Mouse (Mus musculus) adrenal gland, postnatal 25 days (tissue): ENCODE measurements around the gene Hrk. TPM values are rescaled to one million over a fixed set of nuclear protein-coding genes. Genes with fewer than 3 reads are reported as not detected.
A peak's percentile ranks its signal among the peaks of the same experiment; 100 is the strongest.

Experiments used
- DNase-seq: peaks from one replicate; pipeline ENCODE4 v3.0.0; 2021; ENCODE audit warnings: mixed read lengths
- long read RNA-seq: library from polyadenylated mRNA; stranded (forward); transcript quantifications from one replicate; pipeline ENCODE4 v2.0.0, GENCODE M21; 2021
- total RNA-seq: library from RNA; stranded (reverse); gene quantifications from 2 replicates; pipeline ENCODE4 v1.2.3, GENCODE M21; 2021

The Hrk gene
- 0.09 TPM in 1 of 2 replicates, not detected in the other for total RNA-seq
- long read RNA-seq = 0 reads

DNA sequence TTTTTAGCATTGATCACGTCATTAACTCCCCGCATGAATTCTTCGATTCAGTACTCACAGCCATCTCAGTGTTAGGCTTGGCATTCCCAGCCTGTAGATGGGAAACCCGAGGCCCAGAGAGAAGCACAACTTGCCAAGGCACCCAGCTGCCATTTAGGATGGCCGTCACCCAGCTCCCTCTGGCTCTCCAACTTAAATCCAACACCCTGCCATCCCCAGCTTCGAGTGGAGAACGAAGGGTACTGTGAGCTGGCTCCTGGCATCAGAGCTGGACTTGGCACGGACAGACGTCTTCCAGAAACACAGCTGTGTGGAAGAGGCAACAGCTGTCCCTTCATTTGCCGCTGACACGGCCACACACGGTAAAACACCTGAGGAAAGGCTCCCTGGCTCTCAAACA is at the start of gene Hrk:
TSS of gene Hrk (plus strand) at position 68 of the 400 bp plus-strand sequence.
- DNase-seq = no peak

DNA sequence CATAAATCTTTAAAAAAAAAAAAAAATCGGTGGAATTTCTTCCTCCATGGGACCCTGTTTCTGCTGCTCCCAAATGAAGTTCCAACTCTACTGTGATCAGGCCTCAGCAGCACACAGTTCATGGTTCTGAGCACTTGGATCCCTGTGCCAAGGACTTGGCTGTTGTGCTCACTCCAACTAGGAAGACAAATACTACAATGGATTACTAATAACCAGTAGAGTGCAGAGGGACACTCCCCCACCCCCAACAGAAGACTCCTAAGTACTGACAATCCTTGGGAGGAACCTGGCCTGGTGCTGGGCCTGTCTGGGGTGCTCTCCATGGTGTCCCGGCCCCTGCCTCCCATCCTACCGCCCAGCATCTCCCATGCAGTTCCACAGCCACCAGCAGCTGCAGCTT is 46.1 kb upstream of the Hrk start:
- DNase-seq = no peak

DNA sequence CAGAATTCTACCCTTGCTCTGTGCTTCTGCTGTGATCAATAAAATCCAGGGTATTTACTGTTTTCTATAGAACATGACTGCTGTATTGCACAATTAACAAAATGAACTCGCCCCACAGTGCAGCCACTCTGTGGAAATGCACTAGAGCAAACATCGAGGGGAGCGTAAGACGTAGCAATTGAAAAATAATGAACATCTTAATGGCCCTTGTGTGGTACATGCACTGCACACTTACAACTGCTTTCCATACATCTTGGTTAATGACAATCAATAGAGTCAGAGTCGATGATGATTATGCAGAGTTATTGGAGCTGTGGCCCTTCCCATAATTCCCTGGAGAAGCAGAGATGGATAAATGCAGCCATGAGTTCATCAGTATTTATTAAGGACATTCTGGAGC is 45.5 kb upstream of the Hrk start:
- no peak for DNase-seq

DNA sequence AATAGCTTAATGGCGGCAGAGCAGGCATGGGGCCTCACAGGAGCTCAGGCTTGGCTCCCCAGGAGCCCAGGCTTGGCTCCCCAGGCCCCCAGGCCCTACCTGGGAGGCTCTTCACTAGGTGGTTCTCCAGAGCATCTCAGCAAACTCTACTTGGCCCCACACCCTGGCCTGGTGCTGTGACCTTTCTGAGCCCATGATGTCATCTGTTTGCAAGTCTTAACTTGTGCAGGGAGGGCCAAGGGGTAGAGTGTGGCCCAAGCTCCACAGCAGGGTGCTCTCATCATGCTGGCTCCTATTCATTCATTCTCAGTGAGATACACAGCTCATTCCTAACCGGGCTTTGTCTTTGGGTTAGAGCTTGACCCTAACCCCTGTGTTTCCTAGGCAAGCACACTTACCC is 43.8 kb upstream of the Hrk start:
- DNase-seq = no peak

- DNase-seq = no peak
Measured at GRCm38 (mm10) chr5:118121928-118122327, 42.5 kb upstream of the Hrk start.

DNA sequence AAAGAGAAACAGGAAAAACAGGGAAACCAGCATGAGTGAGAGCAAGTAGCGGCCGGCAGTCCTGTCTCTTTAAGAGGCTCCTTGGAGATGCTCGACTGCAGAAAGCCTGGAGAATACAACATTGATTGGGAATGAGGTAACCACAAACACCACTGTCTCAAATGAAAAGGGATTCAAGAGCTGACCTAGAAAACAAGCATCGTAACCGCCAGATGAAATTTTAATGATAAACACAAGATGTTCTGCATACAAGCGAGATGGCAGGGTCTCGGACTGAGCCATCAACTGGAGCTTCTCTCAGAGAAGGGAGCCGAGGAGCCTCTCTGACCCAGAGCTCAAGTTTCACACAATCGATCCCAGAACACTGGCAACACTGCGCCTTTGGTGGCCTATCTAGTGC is 41.4 kb upstream of the Hrk start:
- no peak for DNase-seq

GRCm38 (mm10) chr5:118126671-118127070 is 37.8 kb upstream of the Hrk start:
- no peak for DNase-seq

- no peak for DNase-seq
Measured at GRCm38 (mm10) chr5:118128208-118128607, 36.2 kb upstream of the Hrk start.

- DNase-seq = no peak
Measured at GRCm38 (mm10) chr5:118128651-118129050, 35.8 kb upstream of the Hrk start.

DNA sequence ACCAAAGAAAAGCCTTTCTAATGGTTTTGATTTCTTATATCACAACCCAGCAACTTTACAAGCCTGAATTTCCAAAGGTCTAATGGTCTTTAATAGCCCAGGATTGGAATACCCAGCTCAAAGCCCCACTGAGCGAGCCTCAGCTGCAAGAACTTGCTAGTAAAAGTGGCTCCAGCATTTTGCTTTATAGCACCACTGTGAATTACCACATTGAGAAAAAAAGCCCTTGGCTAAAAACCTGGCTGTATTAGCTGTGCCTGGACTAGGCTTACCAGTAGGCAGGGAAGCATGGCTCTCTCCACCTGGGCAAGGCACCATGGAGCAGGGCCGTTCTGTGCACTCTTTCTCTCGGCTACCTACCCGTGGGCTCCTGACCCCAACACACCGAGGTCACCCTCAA is 28.1 kb upstream of the Hrk start:
- no peak for DNase-seq

DNA sequence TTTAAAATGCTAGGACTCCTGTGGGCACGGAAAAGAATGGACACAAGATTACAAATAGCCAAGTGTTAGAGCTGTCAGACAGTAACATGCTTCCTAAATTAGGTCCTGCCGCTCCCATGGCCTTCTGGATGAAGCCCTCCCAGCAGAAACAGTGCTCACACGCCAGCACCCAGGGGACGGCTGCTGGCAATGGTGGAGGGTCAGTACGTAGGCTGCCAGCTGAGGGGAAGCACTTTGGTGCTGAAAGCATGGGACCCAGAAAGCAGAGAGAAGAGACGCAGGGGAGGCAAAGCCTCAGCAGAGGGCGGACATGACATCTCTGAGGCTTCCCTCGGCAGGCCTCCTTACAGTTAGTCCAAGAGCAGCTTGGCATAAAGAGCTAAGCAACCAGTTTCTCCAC is 24.8 kb upstream of the Hrk start:
- no peak for DNase-seq

DNA sequence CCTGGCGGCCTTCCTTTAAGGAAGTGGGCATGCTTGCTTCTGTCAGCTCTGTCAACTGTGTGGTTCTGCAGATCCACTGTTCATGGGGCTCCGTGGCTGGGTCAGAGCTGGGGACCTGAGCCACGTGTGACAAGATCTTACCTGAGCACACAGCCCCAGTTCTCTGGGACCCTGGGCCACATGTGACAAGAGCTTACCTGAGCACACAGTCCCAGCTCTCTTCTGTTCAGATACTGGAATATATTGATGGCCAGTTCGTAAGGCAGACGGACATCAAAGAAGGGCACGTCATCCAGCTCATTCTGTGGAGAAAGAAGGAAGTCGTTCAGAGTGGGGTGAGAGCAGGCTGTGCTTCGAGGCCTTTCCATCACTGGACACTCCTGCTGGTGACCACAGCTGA is 22.0 kb upstream of the Hrk start:
- DNase-seq = no peak

DNA sequence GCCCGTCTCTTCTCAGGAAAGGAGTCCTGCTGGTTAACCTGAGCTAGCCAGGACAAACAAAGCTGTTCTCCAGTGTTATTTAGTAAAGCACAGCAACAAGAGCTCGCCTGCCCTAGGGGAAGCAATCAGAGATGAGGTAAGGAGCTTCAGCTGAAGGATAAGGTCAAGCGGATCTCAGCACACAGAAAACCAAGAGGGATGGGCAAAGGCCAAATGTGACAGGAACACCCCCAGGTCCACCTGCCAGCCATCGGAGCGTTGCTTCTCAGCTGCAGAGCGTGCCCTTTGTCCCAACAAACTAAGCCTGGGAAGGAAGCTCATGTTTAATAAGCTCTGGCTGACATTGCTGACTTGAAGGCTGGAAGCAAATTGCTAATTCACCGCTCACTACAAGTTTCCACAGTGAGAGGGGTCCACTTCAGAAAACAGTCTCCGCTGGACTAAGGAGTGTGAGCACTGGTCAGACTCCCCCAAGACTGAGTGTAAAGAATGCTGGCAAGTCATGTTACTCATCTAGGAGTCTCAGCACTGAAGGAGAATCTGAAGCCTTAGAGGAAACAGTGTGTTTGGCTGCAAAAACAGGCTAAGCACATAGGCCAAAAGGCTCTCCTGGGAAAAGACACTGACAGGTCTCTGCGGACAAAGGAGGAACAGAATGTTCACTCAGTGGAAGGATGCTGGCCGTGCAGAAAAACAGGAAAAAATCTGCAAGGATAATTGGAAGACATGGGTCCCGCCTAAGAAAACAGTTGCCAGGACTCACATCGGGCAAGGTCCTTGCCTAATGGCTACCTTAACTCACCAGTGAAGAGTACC is 21.0 kb upstream of the Hrk start:
- no peak for DNase-seq

- DNase-seq = no peak
Measured at GRCm38 (mm10) chr5:118144327-118144726, 20.1 kb upstream of the Hrk start.

DNA sequence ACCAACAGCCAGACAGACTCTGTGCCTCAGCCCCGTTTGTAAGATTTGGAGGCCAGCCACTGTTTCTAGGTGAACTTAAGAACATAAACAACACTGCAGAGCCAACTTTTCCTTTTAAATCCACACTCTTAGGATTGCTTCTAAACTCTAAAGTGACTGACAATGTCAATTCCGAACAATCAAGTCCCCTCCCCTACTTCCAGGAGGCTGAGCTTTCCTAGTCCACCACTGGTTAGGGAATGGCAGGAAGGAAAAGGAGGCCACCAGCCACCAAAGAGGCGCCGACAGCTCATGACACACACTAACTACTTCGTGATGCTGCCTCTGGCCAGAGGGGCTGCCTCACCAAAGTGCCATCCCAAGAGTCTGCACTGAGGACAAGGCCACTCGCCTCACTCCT is 19.7 kb upstream of the Hrk start:
- no peak for DNase-seq

DNA sequence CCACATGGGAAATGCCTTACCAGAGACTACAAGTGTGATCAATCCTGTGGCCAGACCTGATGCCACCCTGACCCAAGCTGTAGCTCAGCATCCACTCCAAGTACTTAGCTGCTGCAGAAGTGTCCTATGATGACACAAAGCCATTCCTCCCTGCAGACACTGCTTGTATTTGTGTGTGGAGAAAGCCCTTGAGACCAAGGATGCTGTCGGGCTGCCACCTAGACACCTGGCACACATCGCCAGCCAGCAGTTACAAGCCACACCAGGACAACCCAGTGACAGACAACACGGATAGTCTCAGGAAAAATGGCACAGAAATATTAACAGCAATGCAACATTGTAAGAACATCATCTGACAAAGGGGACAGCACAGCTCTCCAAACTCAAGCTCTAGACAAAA is 19.0 kb upstream of the Hrk start:
- no peak for DNase-seq

DNA sequence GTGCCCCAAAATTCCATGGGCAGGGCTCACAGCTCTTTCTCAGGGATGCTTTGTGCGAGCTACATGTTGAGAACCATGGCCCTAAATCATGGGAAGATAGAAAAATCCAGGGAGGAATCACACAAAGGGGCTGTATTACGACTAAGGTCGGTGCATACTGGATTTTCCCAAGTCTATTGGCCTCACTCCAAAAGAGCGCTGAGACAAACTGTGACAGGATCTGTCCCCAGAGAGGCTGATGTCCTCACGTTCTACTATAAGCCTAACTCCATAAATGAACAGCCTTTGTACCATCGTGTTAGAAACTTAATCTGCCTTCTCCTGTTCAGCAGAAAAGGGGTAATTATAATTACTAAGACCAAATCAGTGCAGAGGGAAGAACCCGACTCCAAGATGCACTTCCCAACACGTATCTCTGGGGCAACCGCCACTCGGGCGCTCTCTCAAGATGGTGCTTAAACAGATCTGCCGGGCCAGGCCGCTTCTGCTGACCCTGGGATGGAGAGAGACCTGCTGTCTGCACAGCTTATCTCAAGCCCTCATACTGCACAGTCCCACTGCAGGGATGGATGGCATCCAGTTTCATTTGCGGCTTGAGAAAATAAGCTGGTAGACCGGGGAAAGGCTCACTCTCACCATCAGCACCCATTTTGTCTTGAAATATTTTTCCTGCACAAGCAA is 18.3 kb upstream of the Hrk start:
- no peak for DNase-seq

DNA sequence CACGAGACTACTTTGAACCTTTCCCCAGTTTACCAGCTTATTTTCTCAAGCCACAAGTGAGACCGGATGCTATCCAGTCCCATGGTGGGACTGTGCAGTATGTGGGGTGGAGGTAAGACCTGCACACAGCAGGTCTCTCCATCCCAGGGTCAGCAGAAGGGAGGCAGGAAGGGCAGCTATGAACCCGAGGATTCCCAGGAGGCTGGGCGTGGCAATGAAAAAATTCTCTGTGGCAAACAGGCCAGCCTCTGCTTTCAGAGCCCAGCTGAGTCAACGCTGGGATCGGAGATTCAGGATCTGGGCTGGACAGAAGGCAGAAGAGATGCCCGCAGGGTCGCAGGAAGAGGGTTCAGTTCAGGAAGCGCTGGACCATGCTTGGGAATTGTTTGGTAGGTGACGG is 17.2 kb upstream of the Hrk start:
- DNase-seq = no peak

DNA sequence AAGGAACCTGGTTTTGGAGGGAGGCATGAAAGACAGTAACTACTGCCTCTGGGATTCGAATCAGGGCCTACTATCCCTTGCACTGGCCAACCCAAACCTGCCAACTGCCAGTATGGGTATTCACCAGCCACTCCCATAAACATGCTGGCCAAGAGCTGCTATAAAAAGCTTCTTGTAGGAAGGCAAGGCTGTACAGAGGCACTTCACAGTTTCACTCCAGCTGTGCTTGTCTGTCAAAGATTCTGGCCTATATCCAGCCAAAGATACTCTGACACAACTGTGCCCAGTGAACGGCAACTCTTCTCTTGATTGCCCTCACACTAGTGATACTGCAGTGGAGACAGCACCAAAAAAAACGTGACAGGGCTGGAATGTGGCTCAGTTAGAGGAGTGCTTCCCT is 14.7 kb upstream of the Hrk start:
- no peak for DNase-seq

- peak; percentile 85 for DNase-seq
Measured at GRCm38 (mm10) chr5:118154839-118155564, 9.4 kb upstream of the Hrk start, which contains the start of gene Fbxw8. Gene Fbxw8, minus strand, starts transcription at chr5:118155464.

- DNase-seq = no peak
Measured at GRCm38 (mm10) chr5:118155565-118155947, 8.9 kb upstream of the Hrk start.

DNA sequence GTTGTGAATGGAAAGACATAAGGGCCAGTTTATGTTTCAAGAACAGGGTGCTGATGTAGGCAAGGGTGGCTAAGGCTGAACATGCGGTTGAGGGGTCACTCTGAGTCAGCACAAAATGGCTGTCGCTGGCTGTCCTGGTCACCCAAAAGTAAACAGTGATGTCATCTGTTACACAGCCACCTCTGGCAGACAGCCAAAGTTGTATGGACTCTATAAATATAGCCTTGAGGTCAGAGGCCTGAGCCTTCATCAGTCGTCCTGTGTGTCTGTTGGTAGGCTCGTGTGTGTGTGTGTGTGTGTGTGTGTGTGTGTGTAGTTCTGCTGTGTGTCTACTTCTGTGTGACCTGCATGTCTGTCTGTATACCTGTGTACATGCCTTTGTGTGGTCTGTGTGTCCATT is 7.5 kb upstream of the Hrk start:
- DNase-seq = no peak

- no peak for DNase-seq
Measured at GRCm38 (mm10) chr5:118160691-118161090, 3.8 kb upstream of the Hrk start.
